Mouse (Mus musculus): ENCODE results near the gene Odf3b.

DNA sequence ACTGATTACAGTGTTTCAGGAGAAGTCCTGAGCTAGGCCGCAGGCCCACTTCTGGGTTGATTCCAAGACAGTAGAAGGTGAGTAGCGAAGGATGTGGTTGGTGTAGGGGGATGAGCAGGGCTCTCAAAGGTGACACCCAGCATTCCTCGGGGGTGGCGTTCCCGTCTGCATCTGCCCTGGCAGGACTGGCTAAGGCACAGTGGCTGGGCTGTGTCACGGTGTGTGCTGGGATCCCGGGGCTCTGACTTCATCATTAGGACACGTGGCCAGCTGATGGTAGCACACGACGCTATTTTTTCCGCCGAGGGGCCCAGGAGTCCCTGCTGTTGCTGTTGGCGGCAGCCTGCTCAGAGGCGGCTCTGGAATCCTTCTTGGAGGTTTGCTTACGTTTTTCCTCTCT lies 27.8 kb downstream of the Odf3b start:
- no peak for TF ChIP-seq CTCF (IDR thresholded peaks at IDR 0.05; ENCODE audit: control insufficient read depth, insufficient read depth, insufficient read length)
- no peak for TF ChIP-seq MYOD1 (IDR thresholded peaks at IDR 0.05; ENCODE audit: control insufficient read depth, insufficient read length, low read depth)
- no peak for TF ChIP-seq MAX (IDR thresholded peaks at IDR 0.05)
- TF ChIP-seq CEBPB (IDR thresholded peaks at IDR 0.05; ENCODE audit: low read depth), result no peak

All from C2C12 (cell line).